Mouse (Mus musculus) liver, embryonic 13.5 days (tissue): ENCODE measurements around the gene Diras1. TPM values are rescaled to one million over a fixed set of nuclear protein-coding genes. Genes with fewer than 3 reads are reported as not detected.
A peak's percentile ranks its signal among the peaks of the same experiment; 100 is the strongest.

Experiments
- ATAC-seq: fragments of 200-750 bp; cut with Nextera tagmentation; 2 replicates; pipeline ENCODE4 v1.8.0; 2017; ENCODE audit warnings: low read depth, mild to moderate bottlenecking, moderate number of reproducible peaks, moderate library complexity
- DNase-seq: peaks from one replicate; pipeline ENCODE4 v3.0.0; 2022
- H3K27ac ChIP-seq: fragments of 300-500 bp; sonication (generic); 2 replicates; pipeline ENCODE4 v1.5.1; 2015; ENCODE audit warnings: moderate library complexity, mild to moderate bottlenecking, inconsistent platforms
- H3K27me3 ChIP-seq: fragments of 300-500 bp; sonication (generic); 2 replicates; pipeline ENCODE4 v1.6.1; 2015; ENCODE audit warnings: mild to moderate bottlenecking, inconsistent platforms
- H3K36me3 ChIP-seq: fragments of 300-500 bp; sonication (generic); 2 replicates; pipeline ENCODE4 v1.6.1; 2015; ENCODE audit warnings: mild to moderate bottlenecking, inconsistent platforms
- H3K4me1 ChIP-seq: fragments of 300-500 bp; sonication (generic); replicated peaks from 2 replicates; pipeline ENCODE4 v1.6.1; 2015; ENCODE audit warnings: inconsistent platforms
- H3K4me2 ChIP-seq: fragments of 300-500 bp; sonication (generic); 2 replicates; pipeline ENCODE4 v1.6.1; 2015; ENCODE audit warnings: inconsistent platforms, mild to moderate bottlenecking, moderate library complexity
- H3K4me3 ChIP-seq: fragments of 300-500 bp; sonication (generic); replicated peaks from 2 replicates; pipeline ENCODE4 v1.5.1; 2015; ENCODE audit warnings: mild to moderate bottlenecking, inconsistent platforms
- H3K9ac ChIP-seq: fragments of 300-500 bp; sonication (generic); 2 replicates; pipeline ENCODE4 v1.6.1; 2015; ENCODE audit warnings: mild to moderate bottlenecking, inconsistent platforms
- H3K9me3 ChIP-seq: fragments of 300-500 bp; sonication (generic); replicated peaks from 2 replicates; pipeline ENCODE4 v1.6.1; 2016; ENCODE audit warnings: inconsistent platforms
- WGBS: fragments of 180-500 bp; shearing (Covaris S2); methylation state at CpG from one replicate; pipeline ENCODE4 v1.1.7; 2015; ENCODE audit not compliant: insufficient replicate concordance; 5-methylcytosine and 5-hydroxymethylcytosine counted together
- polyA plus RNA-seq: library from polyadenylated mRNA; unstranded; fragments of >200 nt; fragmentation: Nextera tagmentation; extraction: Ambion mirVana; gene quantifications from 2 replicates; pipeline ENCODE4 v1.2.1, GENCODE M21; 2015

Diras1 gene
- polyA plus RNA-seq, 1 experiment from 2014 or later = 0.06 TPM

GRCm38 (mm10) chr10:81028219-81028618, 2.8 kb upstream of the Diras1 start:
- Histone ChIP-seq H3K9ac (no peak overlapping the region), H3K27ac (no peak overlapping the region), H3K27me3 (peaks cover 33% of the 10 kb centered on the region), H3K4me1 (peaks cover 13% of the 10 kb centered on the region), H3K9me3 (no peaks in the 10 kb centered on the region), H3K4me2 (no peak overlapping the region), H3K4me3 (no peak overlapping the region), H3K36me3 (peaks cover 14% of the 10 kb centered on the region)
- no peak for ATAC-seq
- DNase-seq = no peak

GRCm38 (mm10) chr10:81027331-81027730, 1.9 kb upstream of the Diras1 start:
- peaks cover 13% of the 10 kb centered on the region for H3K4me1 ChIP-seq
- DNase-seq (no peak), ATAC-seq (no peak)
- H3K36me3 ChIP-seq = peaks cover 11% of the 10 kb centered on the region
- H3K9me3 ChIP-seq = no peaks in the 10 kb centered on the region
- peaks cover 41% of the 10 kb centered on the region for H3K27me3 ChIP-seq
- no peak overlapping the region for H3K4me2 ChIP-seq
- no peak overlapping the region for H3K4me3 ChIP-seq
- no peak overlapping the region for H3K9ac ChIP-seq
- 38% methylated on average over 4 of the region's 4 CpGs for WGBS
- no peak overlapping the region for H3K27ac ChIP-seq

- ATAC-seq (no peak), DNase-seq (no peak)
- no peak overlapping the region for H3K4me3 ChIP-seq
- H3K9ac ChIP-seq = no peak overlapping the region
- no peak overlapping the region for H3K27ac ChIP-seq
- 81% methylated on average over 5 of the region's 5 CpGs for WGBS
- H3K27me3 ChIP-seq = peaks cover 46% of the 10 kb centered on the region
- H3K4me1 ChIP-seq = peaks cover 13% of the 10 kb centered on the region
- H3K9me3 ChIP-seq = no peaks in the 10 kb centered on the region
- H3K36me3 ChIP-seq = peaks cover 9% of the 10 kb centered on the region
- no peak overlapping the region for H3K4me2 ChIP-seq
These were observed 1.4 kb upstream of the Diras1 start for GRCm38 (mm10) chr10:81026857-81027256.

GRCm38 (mm10) chr10:81025047-81025621, 328 bp downstream of the Diras1 start:
- Histone ChIP-seq H3K4me3 (peak overlapping the region; percentile 20; the same call in 1 of the 2 replicates), H3K27me3 (peaks cover 63% of the 10 kb centered on the region), H3K27ac (no peak overlapping the region), H3K4me2 (peak overlapping the region; percentile 51), H3K9ac (no peak overlapping the region), H3K36me3 (no peaks in the 10 kb centered on the region), H3K4me1 (peaks cover 13% of the 10 kb centered on the region), H3K9me3 (no peaks in the 10 kb centered on the region)
- no peak for ATAC-seq
- DNase-seq = no peak
- WGBS = 3% methylated on average over 38 of the region's 43 CpGs

GRCm38 (mm10) chr10:81024346-81024937, 1.0 kb downstream of the Diras1 start:
- H3K27ac ChIP-seq = no peak overlapping the region
- no peaks in the 10 kb centered on the region for H3K9me3 ChIP-seq
- no peaks in the 10 kb centered on the region for H3K36me3 ChIP-seq
- DNase-seq (no peak), ATAC-seq (no peak)
- 58% methylated on average over 5 of the region's 5 CpGs for WGBS
- no peak overlapping the region for H3K4me2 ChIP-seq
- peaks cover 13% of the 10 kb centered on the region for H3K4me1 ChIP-seq
- H3K4me3 ChIP-seq = no peak overlapping the region
- H3K27me3 ChIP-seq = peaks cover 64% of the 10 kb centered on the region
- H3K9ac ChIP-seq = no peak overlapping the region

GRCm38 (mm10) chr10:81022744-81023143, 2.7 kb downstream of the Diras1 start:
- H3K4me3 ChIP-seq = no peak overlapping the region
- H3K27ac ChIP-seq = no peak overlapping the region
- DNase-seq = no peak
- peaks cover 64% of the 10 kb centered on the region for H3K27me3 ChIP-seq
- no peaks in the 10 kb centered on the region for H3K9me3 ChIP-seq
- no peak overlapping the region for H3K4me2 ChIP-seq
- ATAC-seq = no peak
- no peak overlapping the region for H3K9ac ChIP-seq
- no peaks in the 10 kb centered on the region for H3K36me3 ChIP-seq
- peaks cover 10% of the 10 kb centered on the region for H3K4me1 ChIP-seq
- WGBS = 43% methylated on average over 8 of the region's 8 CpGs

- ATAC-seq (no peak), DNase-seq (no peak)
- Histone ChIP-seq H3K27ac (no peak overlapping the region), H3K36me3 (no peaks in the 10 kb centered on the region), H3K4me3 (no peak overlapping the region), H3K4me2 (no peak overlapping the region), H3K4me1 (peaks cover 11% of the 10 kb centered on the region), H3K27me3 (peaks cover 64% of the 10 kb centered on the region), H3K9ac (no peak overlapping the region), H3K9me3 (no peaks in the 10 kb centered on the region)
- 10% methylated on average over 26 of the region's 26 CpGs for WGBS
These were observed 3.8 kb downstream of the Diras1 start for GRCm38 (mm10) chr10:81021547-81022110.

- no peak for DNase-seq
These were observed 5.3 kb downstream of the Diras1 start for GRCm38 (mm10) chr10:81020207-81020606.

GRCm38 (mm10) chr10:81019687-81020086, 5.8 kb downstream of the Diras1 start:
- ATAC-seq (no peak), DNase-seq (no peak)
- peaks cover 17% of the 10 kb centered on the region for H3K4me1 ChIP-seq
- no peak overlapping the region for H3K4me2 ChIP-seq
- 0 out of 2 replicates have a peak overlapping the region, but pooled peaks have one; percentile 36 for H3K9ac ChIP-seq
- 62% methylated on average over 6 of the region's 6 CpGs for WGBS
- no peaks in the 10 kb centered on the region for H3K36me3 ChIP-seq
- no peak overlapping the region for H3K4me3 ChIP-seq
- peaks cover 46% of the 10 kb centered on the region for H3K27me3 ChIP-seq
- no peaks in the 10 kb centered on the region for H3K9me3 ChIP-seq
- H3K27ac ChIP-seq = no peak overlapping the region

More at GRCm38 (mm10) chr10:81020207-81020606, 5.3 kb downstream of the Diras1 start:
- no peak overlapping the region for H3K9ac ChIP-seq
- H3K4me3 ChIP-seq = no peak overlapping the region
- H3K27me3 ChIP-seq = peaks cover 51% of the 10 kb centered on the region
- no peak for ATAC-seq
- no peak overlapping the region for H3K27ac ChIP-seq
- 40% methylated on average over 2 of the region's 2 CpGs for WGBS
- H3K4me1 ChIP-seq = peaks cover 15% of the 10 kb centered on the region
- H3K9me3 ChIP-seq = no peaks in the 10 kb centered on the region
- H3K36me3 ChIP-seq = no peaks in the 10 kb centered on the region
- no peak overlapping the region for H3K4me2 ChIP-seq

GRCm38 (mm10) chr10:81018326-81018725, 7.1 kb downstream of the Diras1 start:
- H3K9me3 ChIP-seq = no peaks in the 10 kb centered on the region
- H3K4me1 ChIP-seq = peaks cover 21% of the 10 kb centered on the region
- H3K4me2 ChIP-seq = no peak overlapping the region
- WGBS = 30% methylated on average over 10 of the region's 10 CpGs
- H3K4me3 ChIP-seq = no peak overlapping the region
- ATAC-seq (no peak), DNase-seq (peak; percentile 64)
- peaks cover 35% of the 10 kb centered on the region for H3K27me3 ChIP-seq
- H3K27ac ChIP-seq = no peak overlapping the region
- H3K9ac ChIP-seq = no peak overlapping the region
- no peaks in the 10 kb centered on the region for H3K36me3 ChIP-seq

- H3K27me3 ChIP-seq = peaks cover 24% of the 10 kb centered on the region
- peak; percentile 38 for DNase-seq
- peaks cover 21% of the 10 kb centered on the region for H3K4me1 ChIP-seq
- H3K4me2 ChIP-seq = no peak overlapping the region
- no peak overlapping the region for H3K9ac ChIP-seq
- no peaks in the 10 kb centered on the region for H3K9me3 ChIP-seq
- H3K36me3 ChIP-seq = no peaks in the 10 kb centered on the region
- no peak overlapping the region for H3K4me3 ChIP-seq
- H3K27ac ChIP-seq = no peak overlapping the region
- 5% methylated on average over 7 of the region's 7 CpGs for WGBS
- ATAC-seq = no peak
These were observed 8.8 kb downstream of the Diras1 start for GRCm38 (mm10) chr10:81016645-81017044.

- no peak overlapping the region for H3K4me3 ChIP-seq
- H3K27ac ChIP-seq = no peak overlapping the region
- no peaks in the 10 kb centered on the region for H3K9me3 ChIP-seq
- H3K36me3 ChIP-seq = no peaks in the 10 kb centered on the region
- no peak overlapping the region for H3K4me2 ChIP-seq
- DNase-seq (no peak), ATAC-seq (no peak)
- no peak overlapping the region for H3K9ac ChIP-seq
- H3K27me3 ChIP-seq = peaks cover 15% of the 10 kb centered on the region
- 69% methylated on average over 2 of the region's 2 CpGs for WGBS
- H3K4me1 ChIP-seq = peaks cover 21% of the 10 kb centered on the region
These were observed 9.8 kb downstream of the Diras1 start for GRCm38 (mm10) chr10:81015666-81016065.
